Mouse (Mus musculus) activated CD4-positive, CD25-positive, alpha-beta regulatory T cell, adult 9 weeks (primary cell): ENCODE results near the gene Smg7. TPM values are rescaled to one million over a fixed set of nuclear protein-coding genes. Genes with fewer than 3 reads are reported as not detected.

Experiments used
- polyA plus RNA-seq: library from polyadenylated mRNA; unstranded; fragments of 100-300 nt; shearing (Covaris generic); gene quantifications from one replicate; pipeline ENCODE4 v1.2.1, GENCODE M21; 2017

Gene Smg7
- polyA plus RNA-seq: 55.6 TPM

GRCm38 (mm10) chr1:152901765-152902664 is at the start of gene Smg7:
TSS of gene Smg7 (minus strand) at chr1:152902646.

GRCm38 (mm10) chr1:152799897-152800296 is 102.5 kb downstream of the Smg7 start, which contains the start of gene Ncf2:
TSS of gene Ncf2 (plus strand) at chr1:152800194.

Other genes with a start within 250 kb of the Smg7 start
- not detected for gene Apobec4, start 152.1 kb downstream of the Smg7 start, polyA plus RNA-seq
- 1.2 TPM for gene Rgl1, start 136.3 kb downstream of the Smg7 start, polyA plus RNA-seq
- 762 TPM for gene Arpc5, start 136.1 kb downstream of the Smg7 start, polyA plus RNA-seq
- gene Ncf2, start 102.5 kb downstream of the Smg7 start, polyA plus RNA-seq: 7.8 TPM
- 0.83 TPM for gene Nmnat2, start 52.3 kb upstream of the Smg7 start, polyA plus RNA-seq